Mouse (Mus musculus) liver, embryonic 14.5 days (tissue): ENCODE data around the gene Ewsr1. TPM values are rescaled to one million over a fixed set of nuclear protein-coding genes. Genes with fewer than 3 reads are reported as not detected.

Experiments
- ATAC-seq: fragments of 200-750 bp; cut with Nextera tagmentation; 2 replicates; pipeline ENCODE4 v1.8.0; 2017; ENCODE audit warnings: moderate number of reproducible peaks, mild to moderate bottlenecking, moderate library complexity; ENCODE audit not compliant: insufficient read depth
- DNase-seq, 3 experiments: peaks; one replicate each; pipeline ENCODE4 v3.0.0-alpha.2; 2012 to 2013; ENCODE audit warnings: low read depth in 3 of 3, low spot score in 3 of 3
- H3K27ac ChIP-seq: fragments of 300-500 bp; sonication (generic); 2 replicates; pipeline ENCODE4 v1.5.1; 2014; ENCODE audit warnings: moderate library complexity, mild to moderate bottlenecking, control low read depth, inconsistent platforms
- H3K27me3 ChIP-seq: fragments of 300-500 bp; sonication (generic); 2 replicates; pipeline ENCODE4 v1.6.1; 2014; ENCODE audit warnings: mild to moderate bottlenecking, low read length, moderate library complexity; ENCODE audit not compliant: control insufficient read depth, insufficient read depth
- H3K36me3 ChIP-seq: fragments of 300-500 bp; sonication (generic); replicated peaks from 2 replicates; pipeline ENCODE4 v1.6.1; 2014; ENCODE audit warnings: low read depth; ENCODE audit not compliant: control insufficient read depth, insufficient read depth
- H3K4me1 ChIP-seq, 2 experiments: fragments of 200-500 bp in 1 of 2; fragments of 300-500 bp in 1 of 2; sonication (generic) in 1 of 2; replicated peaks; 2 replicates each; pipeline ENCODE4 v1.6.1; 2012 to 2014; ENCODE audit warnings: antibody characterized with exemption in 1 of 2, inconsistent platforms in 1 of 2, low read length in 1 of 2; ENCODE audit not compliant: control insufficient read depth in 2 of 2, insufficient read depth in 2 of 2
- H3K4me2 ChIP-seq: fragments of 300-500 bp; sonication (generic); 2 replicates; pipeline ENCODE4 v1.6.1; 2014; ENCODE audit warnings: low read depth, mild to moderate bottlenecking, control low read depth, moderate library complexity
- H3K4me3 ChIP-seq, 2 experiments: fragments of 200-500 bp in 1 of 2; fragments of 300-500 bp in 1 of 2; sonication (generic) in 1 of 2; 2 replicates each; pipeline ENCODE4 v1.5.1; 2012 to 2014; ENCODE audit warnings: low read depth in 2 of 2, low read length in 2 of 2, mild to moderate bottlenecking in 2 of 2, control low read depth in 1 of 2, inconsistent platforms in 1 of 2, moderate library complexity in 1 of 2; ENCODE audit not compliant: insufficient read depth in 1 of 2
- H3K9ac ChIP-seq: fragments of 300-500 bp; sonication (generic); replicated peaks from 2 replicates; pipeline ENCODE4 v1.6.1; 2014; ENCODE audit warnings: mild to moderate bottlenecking, control low read depth, moderate library complexity
- H3K9me3 ChIP-seq: fragments of 300-500 bp; sonication (generic); 2 replicates; pipeline ENCODE4 v1.6.1; 2016; ENCODE audit warnings: low read length, mixed read lengths; ENCODE audit not compliant: control insufficient read depth
- CTCF ChIP-seq: IDR thresholded peaks from 2 replicates; pipeline ENCODE4 v1.5.1; 2016; ENCODE audit warnings: antibody characterized with exemption, low read depth, control low read depth
- EP300 ChIP-seq: IDR thresholded peaks from 2 replicates; pipeline ENCODE4 v1.6.1; 2016; ENCODE audit warnings: antibody characterized with exemption, low read depth
- WGBS: fragments of 180-500 bp; shearing (Covaris S2); extraction: QIAGEN DNeasy Blood & Tissue Kit; methylation state at CpG from one replicate; pipeline ENCODE4 v1.1.7; 2014; ENCODE audit not compliant: insufficient replicate concordance; 5-methylcytosine and 5-hydroxymethylcytosine counted together
- microRNA-seq: library from miRNA; unstranded; fragments of <30 nt; microRNA quantifications from one replicate; pipeline ENCODE4, GENCODE M21; 2016
- polyA plus RNA-seq, 2 experiments: library from polyadenylated mRNA; depleted of rRNA in 1 of 2; stranded (reverse) in 1 of 2; unstranded in 1 of 2; fragments of >200 nt; fragmentation: Nextera tagmentation in 1 of 2; extraction: Ambion mirVana in 1 of 2; gene quantifications; 2 replicates each; pipeline versions ENCODE4 v1.2.1 to v1.2.3; 2012 to 2014

Gene Ewsr1
- polyA plus RNA-seq, 2 experiments, result 113 to 220 TPM

DNA sequence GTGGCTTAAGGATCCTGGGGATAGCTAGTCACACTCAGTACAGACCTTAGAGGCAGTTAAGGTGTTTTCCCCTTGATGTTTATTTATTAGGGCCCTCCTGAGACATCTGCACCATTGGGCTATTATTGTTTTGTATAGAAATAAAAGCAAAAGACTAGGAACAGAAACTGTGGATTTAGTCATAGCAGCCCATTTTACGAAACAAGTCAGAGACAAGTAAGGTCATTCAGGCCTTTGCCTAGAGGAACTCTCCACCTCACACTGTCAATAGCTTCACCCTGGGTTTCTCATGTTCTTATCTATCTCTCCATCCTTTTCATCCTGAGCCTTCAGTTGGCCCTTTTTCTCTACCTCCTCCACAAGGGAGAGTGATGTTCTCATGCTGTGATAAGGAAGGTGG lies 74.0 kb downstream of the Ewsr1 start:
- Histone ChIP-seq H3K9me3 (no peaks in the 10 kb centered on the region), H3K4me3 (no peak overlapping the region), H3K4me1 (no peaks in the 10 kb centered on the region), H3K27ac (no peak overlapping the region), H3K36me3 (peaks cover 81% of the 10 kb centered on the region), H3K4me2 (no peak overlapping the region), H3K27me3 (no peaks in the 10 kb centered on the region), H3K9ac (no peak overlapping the region)
- no peak for DNase-seq
- 96% methylated on average over 1 of the region's 1 CpGs for WGBS
- TF ChIP-seq CTCF (no peak), EP300 (no peak)
- no peak for ATAC-seq

Small RNAs within 50 kb of the gene (microRNA-seq; reads per million reads assigned to microRNA genes)
- 7.6 reads per million, percentile 15 among the genes with 10 or more reads in this experiment for gene Gm47296

Other genes with a start within 250 kb of the Ewsr1 start
- 9.3 and 12.1 TPM in 2 replicates for gene Nf2, start 249.7 kb downstream of the Ewsr1 start, polyA plus RNA-seq (2012; rRNA removed)
- gene Nf2, start 249.7 kb downstream of the Ewsr1 start, polyA plus RNA-seq (2014; fragmentation: Nextera tagmentation; extraction: Ambion mirVana), result 10.7 TPM in 2 replicates
- 33.2 and 41.9 TPM in 2 replicates for gene Nipsnap1, start 225.3 kb downstream of the Ewsr1 start, polyA plus RNA-seq (2012; rRNA removed)
- 63.4 and 70.2 TPM in 2 replicates for gene Nipsnap1, start 225.3 kb downstream of the Ewsr1 start, polyA plus RNA-seq (2014; fragmentation: Nextera tagmentation; extraction: Ambion mirVana)
- 12.8 and 17.2 TPM in 2 replicates for gene Thoc5, start 203.9 kb downstream of the Ewsr1 start, polyA plus RNA-seq (2012; rRNA removed)
- 15.9 and 19.3 TPM in 2 replicates for gene Thoc5, start 203.9 kb downstream of the Ewsr1 start, polyA plus RNA-seq (2014; fragmentation: Nextera tagmentation; extraction: Ambion mirVana)
- gene Nefh, start 151.2 kb downstream of the Ewsr1 start, polyA plus RNA-seq (2012; rRNA removed), result 0.08 and 0.16 TPM in 2 replicates
- 0.22 and 0.29 TPM in 2 replicates for gene Nefh, start 151.2 kb downstream of the Ewsr1 start, polyA plus RNA-seq (2014; fragmentation: Nextera tagmentation; extraction: Ambion mirVana)
- 54.1 and 58.8 TPM in 2 replicates for gene Ap1b1, start 112.4 kb downstream of the Ewsr1 start, polyA plus RNA-seq (2012; rRNA removed)
- 64.1 and 77.8 TPM in 2 replicates for gene Ap1b1, start 112.4 kb downstream of the Ewsr1 start, polyA plus RNA-seq (2014; fragmentation: Nextera tagmentation; extraction: Ambion mirVana)
- 0.21 and 0.32 TPM in 2 replicates for gene Rasl10a, start 41.1 kb downstream of the Ewsr1 start, polyA plus RNA-seq (2012; rRNA removed)
- gene Rasl10a, start 41.1 kb downstream of the Ewsr1 start, polyA plus RNA-seq (2014; fragmentation: Nextera tagmentation; extraction: Ambion mirVana), result 0.34 and 0.38 TPM in 2 replicates
- gene Gas2l1, start 33.9 kb downstream of the Ewsr1 start, polyA plus RNA-seq (2012; rRNA removed), result 10.9 and 11.3 TPM in 2 replicates
- 12.1 and 17.1 TPM in 2 replicates for gene Gas2l1, start 33.9 kb downstream of the Ewsr1 start, polyA plus RNA-seq (2014; fragmentation: Nextera tagmentation; extraction: Ambion mirVana)
- 11.0 and 15.0 TPM in 2 replicates for gene Rhbdd3, start 340 bp downstream of the Ewsr1 start, polyA plus RNA-seq (2012; rRNA removed)
- 11.1 and 11.8 TPM in 2 replicates for gene Rhbdd3, start 340 bp downstream of the Ewsr1 start, polyA plus RNA-seq (2014; fragmentation: Nextera tagmentation; extraction: Ambion mirVana)
- gene Emid1, start 53.0 kb upstream of the Ewsr1 start, polyA plus RNA-seq (2012; rRNA removed), result 1.3 and 1.5 TPM in 2 replicates
- gene Emid1, start 53.0 kb upstream of the Ewsr1 start, polyA plus RNA-seq (2014; fragmentation: Nextera tagmentation; extraction: Ambion mirVana), result 1.3 and 1.9 TPM in 2 replicates
- gene Kremen1, start 162.3 kb upstream of the Ewsr1 start, polyA plus RNA-seq (2012; rRNA removed), result 0.95 and 1.0 TPM in 2 replicates
- 0.47 and 0.77 TPM in 2 replicates for gene Kremen1, start 162.3 kb upstream of the Ewsr1 start, polyA plus RNA-seq (2014; fragmentation: Nextera tagmentation; extraction: Ambion mirVana)